Mouse (Mus musculus) small intestine, adult 10 weeks (tissue): ENCODE data around the gene Xaf1. TPM values are rescaled to one million over a fixed set of nuclear protein-coding genes. Genes with fewer than 3 reads are reported as not detected.

ENCODE experiments used
- polyA plus RNA-seq: library from polyadenylated mRNA; stranded (reverse); fragments of 350-450 nt; fragmentation: Illumina TruSeq; extraction: RNeasy Lipid Tissue Mini Kit (QIAGEN cat#74804); gene quantifications from one replicate; pipeline ENCODE4 v1.2.3, GENCODE M21; 2014; ENCODE audit warnings: low replicate concordance

Gene Xaf1
- polyA plus RNA-seq = 56.3 TPM

DNA sequence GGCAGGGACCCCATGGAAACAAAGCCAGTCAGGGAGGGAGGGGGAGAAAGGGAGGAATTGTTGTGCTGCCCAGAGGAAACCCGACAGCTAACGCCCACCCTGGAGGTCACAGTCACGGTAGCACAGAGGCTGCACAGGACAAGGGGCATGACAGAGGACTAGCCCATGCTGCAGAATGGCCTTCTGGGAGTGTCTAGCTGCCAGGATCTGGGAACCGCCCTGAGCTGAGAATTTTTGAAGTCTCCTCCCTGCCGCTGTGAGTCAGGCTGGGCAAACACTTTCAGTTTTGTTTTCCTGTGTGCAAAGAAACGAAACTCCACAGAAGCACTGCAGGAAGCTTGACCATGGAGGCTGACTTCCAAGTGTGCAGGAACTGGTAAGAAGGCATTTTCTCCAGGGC, at the start of gene Xaf1:
Xaf1 (plus strand) TSS at position 296 of the 400 bp plus-strand sequence.

DNA sequence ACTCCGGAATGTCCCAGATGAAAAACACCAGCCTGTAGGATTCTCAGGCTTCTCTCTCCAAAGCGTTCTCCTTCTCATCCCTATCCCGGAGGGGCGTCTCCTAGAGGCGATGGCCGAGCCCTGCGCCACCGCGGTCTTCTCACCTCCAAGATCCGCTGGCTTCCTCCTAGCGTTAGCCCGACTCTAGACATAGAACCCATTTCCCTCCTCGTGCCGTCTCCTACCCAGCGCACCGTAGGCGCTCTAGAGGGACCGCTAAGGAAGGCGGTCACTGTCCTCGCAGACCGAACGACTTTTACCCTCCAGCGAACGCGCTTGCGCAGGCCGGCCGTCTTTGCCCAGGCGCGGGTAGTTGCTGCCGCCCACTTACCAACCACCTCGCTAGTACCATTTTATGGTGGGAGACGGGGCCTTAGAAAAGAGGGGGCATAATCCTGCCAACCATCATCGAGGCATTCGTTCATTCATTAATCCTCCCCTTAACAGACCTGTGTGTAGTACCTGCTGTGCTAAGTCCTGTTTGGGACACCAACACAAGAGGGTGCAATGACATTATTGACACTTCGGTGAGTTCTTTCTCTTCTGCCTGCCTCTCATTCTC, 34.4 kb upstream of the Xaf1 start, which contains the start of gene Slc13a5:
Slc13a5 (minus strand) TSS at position 263 of the 601 bp plus-strand sequence.

DNA sequence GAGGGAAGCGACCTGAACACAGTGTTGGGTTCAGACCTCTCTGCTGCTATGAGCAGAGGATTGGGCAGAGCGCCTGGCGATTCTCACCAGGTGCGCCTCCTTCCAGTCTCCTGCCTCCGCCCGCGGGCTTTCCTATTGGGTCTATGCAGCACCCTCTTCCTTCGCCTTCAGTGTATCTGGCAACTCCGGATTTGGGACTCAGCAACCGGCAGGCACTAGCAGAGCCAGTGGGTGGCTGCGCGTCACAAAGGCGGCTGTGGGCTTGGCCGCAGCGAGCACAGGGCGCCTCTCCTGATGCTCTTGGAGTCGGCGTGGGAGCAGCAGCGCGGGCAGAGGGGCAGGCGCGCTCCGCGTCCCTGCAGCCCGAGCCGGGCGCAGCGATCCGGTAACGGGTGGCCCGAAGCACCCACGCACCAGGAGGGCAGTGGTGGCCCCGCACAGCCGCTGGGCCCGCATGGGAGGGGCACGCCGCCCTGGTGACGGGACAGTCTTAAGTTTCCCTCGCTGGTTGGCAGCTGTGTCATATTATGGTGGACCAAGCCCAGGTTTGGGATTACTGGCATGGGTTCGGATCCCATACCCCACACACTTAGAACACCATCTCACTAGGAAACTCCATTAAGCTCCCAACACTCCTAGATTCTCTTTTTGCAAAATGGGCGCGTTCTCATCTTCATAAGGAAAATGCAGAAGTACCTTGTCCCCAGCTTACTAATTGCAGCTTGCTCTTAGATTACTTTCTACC, 12.9 kb downstream of the Xaf1 start, which contains the start of gene Fbxo39:
Fbxo39 (plus strand) TSS at position 294 of the 745 bp plus-strand sequence.

DNA sequence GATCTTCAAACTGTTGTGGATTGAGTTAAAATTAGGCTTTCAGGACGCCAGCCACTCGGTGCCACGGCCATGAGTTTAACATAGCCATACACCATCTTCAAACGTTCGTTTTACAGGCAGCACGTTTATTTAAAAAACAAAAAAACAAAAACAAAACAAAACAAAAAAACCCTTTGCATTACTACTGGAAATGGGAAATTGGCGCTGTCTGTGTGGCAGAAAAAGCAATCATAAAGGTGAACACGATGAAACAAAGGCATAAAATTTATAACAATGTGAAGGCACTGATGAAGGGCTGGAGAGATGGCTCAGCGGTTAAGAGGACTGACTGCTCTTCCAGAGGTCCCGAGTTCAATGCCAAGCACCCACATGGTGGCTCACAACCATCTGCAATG, 60.9 kb downstream of the Xaf1 start, which contains the start of gene Tekt1:
Tekt1 (minus strand) TSS at position 96 of the 395 bp plus-strand sequence.

Other genes starting within 250 kb of the Xaf1 start
- gene Pitpnm3, start 165.9 kb upstream of the Xaf1 start, polyA plus RNA-seq = 0.33 TPM
- gene Gm43951, start 94.8 kb upstream of the Xaf1 start, polyA plus RNA-seq = not detected
- gene 4933427D14Rik, start 94.2 kb upstream of the Xaf1 start, polyA plus RNA-seq = 10.7 TPM
- gene Txndc17, start 94.1 kb upstream of the Xaf1 start, polyA plus RNA-seq = 391 TPM
- gene Med31, start 86.0 kb upstream of the Xaf1 start, polyA plus RNA-seq = 11.3 TPM
- not detected for gene Slc13a5, start 34.4 kb upstream of the Xaf1 start, polyA plus RNA-seq
- gene Fbxo39, start 12.8 kb downstream of the Xaf1 start, polyA plus RNA-seq = not detected
- not detected for gene Tekt1, start 60.8 kb downstream of the Xaf1 start, polyA plus RNA-seq
- 0.74 TPM for gene Smtnl2, start 110.1 kb downstream of the Xaf1 start, polyA plus RNA-seq
- gene Ggt6, start 133.9 kb downstream of the Xaf1 start, polyA plus RNA-seq = 0.37 TPM
- 13.8 TPM for gene Mybbp1a, start 139.7 kb downstream of the Xaf1 start, polyA plus RNA-seq
- gene Spns2, start 188.3 kb downstream of the Xaf1 start, polyA plus RNA-seq = 2.1 TPM
- gene Spns3, start 248.9 kb downstream of the Xaf1 start, polyA plus RNA-seq = not detected